Mouse (Mus musculus): ENCODE data around the gene Cntnap1.
"Not testable (repeated sequence)": the region's sequence is repeated elsewhere in the genome, so short reads cannot be mapped to it uniquely, and the experiment has no call there.

Cntnap1 gene

GRCm38 (mm10) chr11:101149178-101150105, 20.9 kb upstream of the Cntnap1 start:
- peak; percentile 73 for DNase-seq (ENCODE audit: low spot score)

GRCm38 (mm10) chr11:101151063-101151462, 19.3 kb upstream of the Cntnap1 start:
- DNase-seq (ENCODE audit: low spot score), result no peak

- no peak for DNase-seq (ENCODE audit: low spot score)
Measured at GRCm38 (mm10) chr11:101152825-101153224, 17.5 kb upstream of the Cntnap1 start.

GRCm38 (mm10) chr11:101154648-101155047, 15.7 kb upstream of the Cntnap1 start:
- no peak for DNase-seq (ENCODE audit: low spot score)

- DNase-seq (ENCODE audit: low spot score), result no peak
Measured at GRCm38 (mm10) chr11:101155151-101155550, 15.2 kb upstream of the Cntnap1 start.

- peak; percentile 86 for DNase-seq (ENCODE audit: low spot score)
Measured at GRCm38 (mm10) chr11:101155728-101156371, 14.5 kb upstream of the Cntnap1 start, which contains the start of gene Tubg2. TSS of gene Tubg2 (plus strand) at chr11:101155907.

- DNase-seq (ENCODE audit: low spot score), result not testable (repeated sequence)
Measured at GRCm38 (mm10) chr11:101160151-101160550, 10.2 kb upstream of the Cntnap1 start.

GRCm38 (mm10) chr11:101160981-101161505, 9.3 kb upstream of the Cntnap1 start:
- DNase-seq (ENCODE audit: low spot score), result not testable (repeated sequence)

GRCm38 (mm10) chr11:101161551-101161950, 8.8 kb upstream of the Cntnap1 start:
- DNase-seq (ENCODE audit: low spot score), result no peak

- DNase-seq (ENCODE audit: low spot score), result peak; percentile 64
Measured at GRCm38 (mm10) chr11:101162301-101162700, 8.0 kb upstream of the Cntnap1 start.

GRCm38 (mm10) chr11:101162772-101163171, 7.6 kb upstream of the Cntnap1 start:
- peak; percentile 79 for DNase-seq (ENCODE audit: low spot score)

- no peak for DNase-seq (ENCODE audit: low spot score)
Measured at GRCm38 (mm10) chr11:101163476-101164350, 6.6 kb upstream of the Cntnap1 start.

GRCm38 (mm10) chr11:101164351-101164665, 6.0 kb upstream of the Cntnap1 start:
- DNase-seq (ENCODE audit: low spot score), result no peak

GRCm38 (mm10) chr11:101164677-101165580, 5.4 kb upstream of the Cntnap1 start:
- no peak for DNase-seq (ENCODE audit: low spot score)

GRCm38 (mm10) chr11:101166357-101166756, 4.0 kb upstream of the Cntnap1 start:
- no peak for DNase-seq (ENCODE audit: low spot score)

- DNase-seq (ENCODE audit: low spot score), result no peak
Measured at GRCm38 (mm10) chr11:101167211-101167962, 2.9 kb upstream of the Cntnap1 start.

GRCm38 (mm10) chr11:101167963-101168300, 2.4 kb upstream of the Cntnap1 start:
- no peak for DNase-seq (ENCODE audit: low spot score)

GRCm38 (mm10) chr11:101168301-101168980, 1.9 kb upstream of the Cntnap1 start:
- DNase-seq (ENCODE audit: low spot score), result no peak

GRCm38 (mm10) chr11:101169301-101170107, 819 bp upstream of the Cntnap1 start:
- no peak for DNase-seq (ENCODE audit: low spot score)
